21 mouse cellular contexts compared by ENCODE assay signal in the genomic region with DNA sequence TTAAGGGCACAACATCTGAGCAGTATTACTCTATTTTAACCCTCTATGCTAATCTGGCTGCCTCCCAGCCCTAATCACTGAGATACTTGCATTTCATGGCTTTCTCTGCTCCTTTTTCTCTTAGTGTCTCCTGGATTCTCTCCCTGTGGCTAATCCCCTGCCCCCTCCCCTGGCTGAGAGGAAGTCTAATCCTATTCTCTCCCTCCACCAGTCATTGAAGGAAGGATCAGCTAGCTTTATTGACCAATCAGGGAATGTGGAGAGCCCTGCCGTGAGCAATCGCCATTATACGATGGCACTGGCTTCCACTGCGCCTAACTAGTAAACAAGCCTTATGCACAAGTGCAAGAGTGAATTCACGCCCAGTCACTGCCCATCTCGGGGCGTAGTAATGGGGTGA. TPM values are rescaled to one million over a fixed set of nuclear protein-coding genes. Genes with fewer than 3 reads are reported as not detected.
DNase-seq lines count a peak whose midpoint lies in the region; ATAC-seq and TF ChIP-seq lines count a peak whose summit lies in the region.
"Had no signal": no experiment of that assay in that cellular context is flagged by ENCODE, and none has a peak within 500 bp of the region (broad histone marks: within the 10 kb centered on the region; RNA-seq: fewer than 3 reads in every experiment).

No protein-coding gene starts in this region.

- H3K4me1 ChIP-seq in midbrain, embryonic 12.5 days, result peaks cover 11% of the 10 kb centered on the region; the same call in 1 of the 2 replicates
- peaks cover 3% of the 10 kb centered on the region; the same call in 1 of the 2 replicates for H3K4me1 ChIP-seq in midbrain, embryonic 15.5 days
- H3K4me1 ChIP-seq in midbrain, embryonic 13.5 days (replicated peaks), result peaks cover 12% of the 10 kb centered on the region
- H3K4me1 ChIP-seq: heart, embryonic 10.5 days; hindbrain, embryonic 12.5 days; hindbrain, embryonic 15.5 days had no signal

- intact Hi-C loops in gastrocnemius, adult 2 months (cut with DNase I), result no loop called here

- H3K4me2 ChIP-seq in midbrain, embryonic 12.5 days (replicated peaks), result peak overlapping the region; percentile 30
- no peak overlapping the region; the same call in 1 of the 2 replicates for H3K4me2 ChIP-seq in midbrain, embryonic 15.5 days
- H3K4me2 ChIP-seq in midbrain, embryonic 13.5 days (replicated peaks), result peak overlapping the region; percentile 20; the same call in 1 of the 2 replicates
- H3K4me2 ChIP-seq: heart, embryonic 13.5 days; hindbrain, embryonic 12.5 days; hindbrain, embryonic 15.5 days had no signal

- WGBS in midbrain, embryonic 12.5 days, result 24% methylated on average over 7 of the region's 7 CpGs
- 31% methylated on average over 7 of the region's 7 CpGs for WGBS in midbrain, embryonic 15.5 days
- WGBS in midbrain, embryonic 13.5 days, result 29% methylated on average over 7 of the region's 7 CpGs

- peak; percentile 14 for DNase-seq in gastrocnemius, adult 2 months
- DNase-seq in gastrocnemius, postnatal 25 days, result no peak
- DNase-seq in retina, postnatal 1 day, result peak; percentile 75
- no peak for DNase-seq in layer of hippocampus, postnatal 14 days (ENCODE audit: low spot score in 2 of 2)
- DNase-seq: adrenal gland, postnatal 10 days; adrenal gland, postnatal 36 days; cerebellum, adult 18-20 months; cerebellum, adult 9-10 months; cerebellum, postnatal 14 days; forebrain, postnatal 0 days; gastrocnemius, postnatal 36 days; heart, adult 2 months had no signal

- no peaks in the 10 kb centered on the region for H3K27me3 ChIP-seq in midbrain, embryonic 12.5 days
- no peaks in the 10 kb centered on the region for H3K27me3 ChIP-seq in midbrain, embryonic 15.5 days (replicated peaks)
- H3K27me3 ChIP-seq in midbrain, embryonic 13.5 days, result no peaks in the 10 kb centered on the region
- H3K27me3 ChIP-seq: heart, embryonic 13.5 days; hindbrain, embryonic 12.5 days; hindbrain, embryonic 15.5 days had no signal

- no peak overlapping the region for H3K27ac ChIP-seq in gastrocnemius, adult 2 months
- peak overlapping the region; percentile 25 for H3K27ac ChIP-seq in midbrain, embryonic 12.5 days (replicated peaks)
- no peak overlapping the region for H3K27ac ChIP-seq in midbrain, embryonic 15.5 days
- H3K27ac ChIP-seq in midbrain, embryonic 13.5 days, result no peak overlapping the region
- H3K27ac ChIP-seq: heart, adult 2 months; heart, embryonic 10.5 days; heart, embryonic 13.5 days; hindbrain, embryonic 12.5 days; hindbrain, embryonic 15.5 days had no signal

- no peak for TF ChIP-seq CTCF in gastrocnemius, adult 2 months (IDR thresholded peaks at IDR 0.05)

- no peaks in the 10 kb centered on the region for H3K9me3 ChIP-seq in midbrain, embryonic 12.5 days
- no peaks in the 10 kb centered on the region for H3K9me3 ChIP-seq in midbrain, embryonic 15.5 days
- no peaks in the 10 kb centered on the region for H3K9me3 ChIP-seq in midbrain, embryonic 13.5 days
- H3K9me3 ChIP-seq: heart, embryonic 10.5 days; heart, embryonic 13.5 days; hindbrain, embryonic 12.5 days; hindbrain, embryonic 15.5 days had no signal

- no peaks in the 10 kb centered on the region for H3K36me3 ChIP-seq in midbrain, embryonic 12.5 days
- H3K36me3 ChIP-seq in midbrain, embryonic 15.5 days (replicated peaks), result no peaks in the 10 kb centered on the region
- no peaks in the 10 kb centered on the region for H3K36me3 ChIP-seq in midbrain, embryonic 13.5 days
- H3K36me3 ChIP-seq: heart, embryonic 10.5 days; heart, embryonic 13.5 days; hindbrain, embryonic 12.5 days; hindbrain, embryonic 15.5 days had no signal

- no peak overlapping the region for H3K4me3 ChIP-seq in gastrocnemius, adult 2 months
- H3K4me3 ChIP-seq in midbrain, embryonic 12.5 days, result no peak overlapping the region
- H3K4me3 ChIP-seq in midbrain, embryonic 15.5 days, result no peak overlapping the region
- no peak overlapping the region for H3K4me3 ChIP-seq in midbrain, embryonic 13.5 days (replicated peaks)
- H3K4me3 ChIP-seq: heart, adult 2 months; heart, embryonic 10.5 days; heart, embryonic 13.5 days; hindbrain, embryonic 12.5 days; hindbrain, embryonic 15.5 days had no signal

- peak; percentile 65; the same call in 1 of the 2 replicates for ATAC-seq in midbrain, embryonic 12.5 days (ENCODE audit: low FRiP score, low read depth)
- no peak for ATAC-seq in midbrain, embryonic 15.5 days (replicated peaks)
- peak; percentile 73 for ATAC-seq in midbrain, embryonic 13.5 days
- ATAC-seq in CD4-positive, CD25-positive, alpha-beta regulatory T cell, adult 4 months, result no peak
- ATAC-seq: forebrain, postnatal 0 days had no signal

- H3K9ac ChIP-seq in midbrain, embryonic 12.5 days (replicated peaks), result no peak overlapping the region
- H3K9ac ChIP-seq in midbrain, embryonic 15.5 days, result no peak overlapping the region
- no peak overlapping the region for H3K9ac ChIP-seq in midbrain, embryonic 13.5 days (replicated peaks)
- H3K9ac ChIP-seq: forebrain, postnatal 0 days; heart, embryonic 13.5 days; hindbrain, embryonic 12.5 days; hindbrain, embryonic 15.5 days had no signal

RNA-seq across cellular contexts. Expression of a gene that starts 6.3 kb away (rescaled TPM):
- 10 to 100 TPM; 34.3 to 42.6 TPM for total RNA-seq in gastrocnemius, adult 2 months (2021)
- total RNA-seq in gastrocnemius, postnatal 25 days (2021), result 10 to 100 TPM; 22.1 to 22.6 TPM
- polyA plus RNA-seq in midbrain, embryonic 12.5 days (2016; fragmentation: Nextera tagmentation; extraction: Ambion mirVana), result 59.5 and 77.2 TPM in 2 replicates
- polyA plus RNA-seq in midbrain, embryonic 15.5 days (2015; fragmentation: Nextera tagmentation; extraction: Ambion mirVana), result 93.2 and 105 TPM in 2 replicates
- 57.5 and 65.5 TPM in 2 replicates for polyA plus RNA-seq in midbrain, embryonic 13.5 days (2015; fragmentation: Nextera tagmentation; extraction: Ambion mirVana)
- 10 to 100 TPM; 49.3 to 58.6 TPM for total RNA-seq in layer of hippocampus, postnatal 14 days (2021)
- not detected for polyA plus RNA-seq in CD4-positive, CD25-positive, alpha-beta regulatory T cell, adult 4 months (2017; shearing (Covaris generic))
- total RNA-seq: granulocyte monocyte progenitor cell, adult 5-6 weeks had no signal
- polyA plus RNA-seq: heart, embryonic 10.5 days had no signal

RNA-seq across cellular contexts. Expression of a gene that starts 45.9 kb away (rescaled TPM):
- total RNA-seq in gastrocnemius, adult 2 months (2021), result 10 to 100 TPM; 78.9 to 89.0 TPM
- 10 to 100 TPM; 67.7 to 74.0 TPM for total RNA-seq in gastrocnemius, postnatal 25 days (2021)
- 96.6 and 98.6 TPM in 2 replicates for polyA plus RNA-seq in midbrain, embryonic 12.5 days (2016; fragmentation: Nextera tagmentation; extraction: Ambion mirVana)
- polyA plus RNA-seq in midbrain, embryonic 15.5 days (2015; fragmentation: Nextera tagmentation; extraction: Ambion mirVana), result 84.6 and 91.6 TPM in 2 replicates
- 95.4 and 98.6 TPM in 2 replicates for polyA plus RNA-seq in midbrain, embryonic 13.5 days (2015; fragmentation: Nextera tagmentation; extraction: Ambion mirVana)
- 10 to 100 TPM; 74.8 to 75.6 TPM for total RNA-seq in layer of hippocampus, postnatal 14 days (2021)
- polyA plus RNA-seq in CD4-positive, CD25-positive, alpha-beta regulatory T cell, adult 4 months (2017; shearing (Covaris generic)), result 10 to 100 TPM; 10.9 to 16.2 TPM

Comparison
In these comparisons a context has a peak if more than half of its experiments do, and no peak if none do; other contexts are left out.
1. DNase-seq: peak in gastrocnemius, adult 2 months (single experiment) and retina, postnatal 1 day (single experiment); none in gastrocnemius, postnatal 25 days (single experiment) and layer of hippocampus, postnatal 14 days (0 of 2).
2. ATAC-seq: peak in midbrain, embryonic 12.5 days (single experiment) and midbrain, embryonic 13.5 days (single experiment); none in midbrain, embryonic 15.5 days (single experiment) and CD4-positive, CD25-positive, alpha-beta regulatory T cell, adult 4 months (single experiment).
3. RNA of a gene that starts 6.3 kb away (polyA plus RNA-seq): 93.2 to 105 TPM in midbrain, embryonic 15.5 days, 59.5 to 77.2 TPM in midbrain, embryonic 12.5 days and 57.5 to 65.5 TPM in midbrain, embryonic 13.5 days; not detected in CD4-positive, CD25-positive, alpha-beta regulatory T cell, adult 4 months; every median in the first group is over 10 times any median in the second.